Mouse (Mus musculus) cerebellum, adult 9-10 months (tissue): ENCODE measurements around the gene Fibin.

Source experiments
- DNase-seq: peaks from one replicate; pipeline ENCODE4 v3.0.0; 2022

Gene Fibin

DNA sequence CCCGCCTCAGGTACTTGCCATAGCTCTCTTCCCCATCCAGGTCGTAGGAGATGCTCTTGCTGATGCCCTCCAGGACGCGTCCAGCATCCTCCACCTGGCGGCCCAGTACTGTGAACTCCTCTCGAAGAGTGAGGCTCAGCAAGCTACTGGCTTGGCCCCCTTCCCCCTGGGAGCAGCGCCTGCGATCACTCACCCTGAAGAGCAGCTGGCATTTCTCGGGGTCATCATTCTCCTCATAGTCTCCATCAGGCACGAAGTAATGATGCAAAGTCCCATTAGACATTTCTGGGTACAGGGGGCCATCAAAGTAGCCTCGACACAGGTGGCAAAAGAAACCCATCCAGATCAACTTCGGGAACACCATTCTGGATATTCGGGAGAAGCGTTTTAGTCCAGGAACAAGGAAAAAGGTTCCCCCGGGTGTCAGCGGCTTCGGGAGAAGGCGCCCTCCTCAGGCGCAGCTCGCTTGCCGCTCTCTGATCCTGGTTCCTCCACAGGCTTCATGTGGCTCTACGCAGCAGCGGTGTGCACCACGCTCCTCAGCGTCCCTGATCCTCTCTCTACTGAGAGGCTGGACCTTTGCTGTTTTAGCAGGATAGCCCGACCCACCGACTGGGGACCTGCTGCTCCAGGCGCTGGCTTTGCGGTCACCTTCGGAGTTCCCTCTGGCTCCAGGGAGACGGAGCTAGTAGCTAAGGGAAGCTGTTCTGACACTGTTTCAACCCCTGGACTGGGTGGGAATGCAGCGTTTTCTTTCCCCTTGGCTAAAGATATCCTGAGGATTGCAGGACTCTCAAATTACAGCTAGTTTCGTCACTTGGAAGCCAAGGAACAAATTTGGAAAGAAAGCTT lies at the start of gene Fibin:
Gene Fibin, minus strand, starts transcription at position 752 of the 852 bp plus-strand sequence.
- peak; percentile 5 for DNase-seq

DNA sequence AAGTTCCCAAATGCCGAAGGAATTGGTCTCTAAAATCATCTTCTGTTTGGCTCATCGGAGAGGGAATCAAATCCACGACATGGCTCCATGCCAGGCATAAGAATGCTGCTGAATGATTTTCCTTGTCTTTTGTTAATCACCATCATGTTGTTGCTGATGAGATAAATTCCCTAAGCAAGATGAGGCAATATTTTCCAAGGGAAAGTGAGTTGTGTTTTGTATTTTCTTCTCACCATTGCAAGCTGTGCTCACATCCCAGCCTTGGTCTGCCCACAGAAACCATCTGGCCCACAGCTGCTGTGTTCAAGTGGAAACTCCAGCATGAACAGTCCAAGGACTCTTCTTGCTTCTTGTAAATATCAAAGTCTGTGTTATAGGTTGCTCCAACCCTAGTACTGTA lies 48.4 kb upstream of the Fibin start:
- DNase-seq = no peak

DNA sequence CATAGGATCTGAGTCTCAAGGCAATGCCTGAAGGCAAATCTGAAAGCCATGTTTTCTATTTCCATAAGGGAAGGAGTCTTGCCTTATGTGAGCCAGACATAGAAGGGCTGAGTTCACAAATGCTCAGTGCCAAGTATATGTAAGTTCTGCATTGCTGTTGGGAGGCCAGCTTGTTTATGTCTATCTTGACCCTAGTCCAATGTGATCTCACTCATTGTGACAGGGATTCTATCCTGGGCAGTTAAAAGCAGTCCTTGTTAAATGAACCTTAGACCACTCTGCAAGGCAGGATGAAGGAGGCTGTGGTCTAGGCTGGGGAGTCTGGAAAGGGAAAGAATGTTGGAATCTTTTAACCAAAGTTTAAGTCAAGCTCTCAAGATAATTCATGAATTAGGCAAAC lies 45.8 kb upstream of the Fibin start:
- DNase-seq = no peak

DNA sequence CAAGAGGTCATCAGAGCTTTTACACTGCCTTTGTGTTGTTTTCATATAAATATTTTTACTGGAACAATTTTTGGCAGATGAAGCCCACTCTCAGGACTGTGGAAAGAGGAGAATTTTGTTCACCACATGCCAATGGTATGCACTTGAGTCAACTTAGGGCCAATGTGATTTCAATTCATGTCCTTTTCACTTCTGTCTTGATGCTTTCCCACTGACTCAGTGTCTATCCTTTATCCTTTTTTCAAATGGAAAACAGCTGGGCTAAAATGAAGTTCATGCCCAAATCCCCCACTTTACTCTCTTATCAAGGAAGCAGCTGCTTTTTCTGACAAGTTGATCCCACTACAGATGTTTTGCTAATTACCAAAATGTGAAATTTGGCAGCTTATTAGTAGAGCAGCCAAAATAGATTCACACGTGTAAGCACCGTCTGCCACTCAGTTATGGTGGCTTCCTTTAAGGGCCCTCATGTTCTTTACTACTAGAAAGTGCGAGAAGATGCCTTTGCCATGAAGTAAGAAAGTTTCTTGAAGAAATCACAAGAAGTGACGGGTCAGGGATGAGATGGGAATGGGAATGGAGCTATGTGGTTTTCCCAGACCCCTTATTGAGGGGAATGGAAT lies 29.8 kb upstream of the Fibin start:
- no peak for DNase-seq

DNA sequence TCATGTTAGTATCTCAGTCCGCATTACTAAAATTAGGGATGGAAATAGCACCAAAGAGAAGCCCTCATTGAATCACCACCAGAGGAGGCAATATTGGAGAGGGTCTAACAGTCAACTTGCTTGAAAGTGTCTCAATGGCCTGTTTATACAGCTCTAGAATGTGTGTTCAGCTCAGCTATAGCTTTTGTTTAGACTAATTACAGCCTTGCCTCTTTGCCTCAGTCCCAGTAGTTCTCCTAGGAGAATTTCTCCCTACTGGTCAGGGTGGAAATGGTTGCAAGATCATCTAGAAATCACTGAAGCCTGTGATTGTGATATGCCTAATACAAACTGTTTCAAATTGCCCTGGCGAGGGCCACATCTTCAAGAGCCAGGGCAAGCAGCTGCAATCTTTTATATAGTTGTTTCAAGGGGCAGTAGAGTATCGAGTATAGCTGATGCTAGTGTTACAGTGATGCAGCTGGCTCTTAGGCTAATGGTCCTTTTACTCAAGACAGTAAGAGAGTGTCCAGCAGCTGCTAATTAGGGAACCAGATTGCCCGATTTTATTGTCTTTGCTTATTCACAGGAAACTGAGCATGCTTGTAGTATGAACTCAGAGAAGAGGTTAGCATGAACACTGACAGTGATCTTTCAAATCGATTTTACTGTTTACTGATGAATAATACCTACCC lies 27.9 kb upstream of the Fibin start:
- no peak for DNase-seq

DNA sequence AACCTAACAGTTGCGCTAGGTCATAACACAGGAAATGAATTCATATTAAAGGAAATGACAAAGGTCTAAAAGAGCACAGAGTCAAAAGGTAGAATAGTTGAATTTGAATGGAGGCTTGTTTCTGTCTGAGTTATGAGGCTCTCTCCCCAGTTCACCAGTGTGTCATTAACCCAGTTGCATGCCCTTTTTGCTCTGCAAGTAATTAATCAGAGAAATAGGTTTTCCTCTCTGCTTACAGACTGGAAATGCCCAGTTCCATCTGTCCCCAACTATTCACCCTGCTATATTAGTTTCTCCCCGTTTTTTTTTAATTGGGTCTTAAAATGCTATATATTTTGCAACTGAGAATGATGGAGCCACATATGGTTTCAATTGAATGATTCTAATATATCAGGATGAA lies 16.8 kb upstream of the Fibin start:
- DNase-seq = no peak

DNA sequence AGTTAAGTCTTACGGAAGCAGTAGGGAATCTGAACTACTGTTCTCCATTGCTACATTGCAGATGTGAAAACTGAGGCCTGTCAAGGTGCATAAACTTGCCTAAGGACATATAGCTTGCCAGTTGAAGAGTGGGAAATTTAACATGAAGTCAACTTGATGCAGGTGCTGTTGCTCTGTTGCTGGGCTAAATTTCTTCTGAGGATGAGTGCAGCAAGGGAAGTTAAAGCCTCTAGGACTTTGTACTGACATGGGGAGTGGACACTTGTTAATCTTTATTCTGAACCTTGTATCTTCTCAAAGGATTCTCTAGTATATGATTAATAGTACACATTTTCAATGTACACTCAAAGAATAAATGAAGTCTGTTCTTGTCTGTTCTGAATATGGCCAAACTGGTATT lies 13.7 kb upstream of the Fibin start:
- DNase-seq = no peak

DNA sequence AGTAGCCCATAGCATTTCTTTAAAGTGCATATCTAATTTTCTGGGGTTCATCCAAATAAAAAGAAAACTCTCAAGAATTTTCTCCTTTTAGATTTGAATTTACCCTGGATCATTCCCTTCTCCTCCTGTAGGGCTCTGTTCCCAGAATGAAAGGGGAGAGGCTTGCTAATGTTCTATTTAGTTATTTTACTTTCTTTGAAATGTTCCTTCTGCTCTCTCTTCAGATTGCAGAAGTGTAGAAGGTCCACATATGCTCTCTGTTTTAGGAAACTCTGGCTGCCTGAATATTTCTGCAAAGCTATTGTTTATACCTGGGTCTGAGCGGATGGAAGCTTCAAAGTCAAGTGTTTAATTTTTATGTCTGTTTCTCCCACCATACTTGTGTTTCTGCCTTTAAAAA lies 12.5 kb upstream of the Fibin start:
- DNase-seq = no peak

DNA sequence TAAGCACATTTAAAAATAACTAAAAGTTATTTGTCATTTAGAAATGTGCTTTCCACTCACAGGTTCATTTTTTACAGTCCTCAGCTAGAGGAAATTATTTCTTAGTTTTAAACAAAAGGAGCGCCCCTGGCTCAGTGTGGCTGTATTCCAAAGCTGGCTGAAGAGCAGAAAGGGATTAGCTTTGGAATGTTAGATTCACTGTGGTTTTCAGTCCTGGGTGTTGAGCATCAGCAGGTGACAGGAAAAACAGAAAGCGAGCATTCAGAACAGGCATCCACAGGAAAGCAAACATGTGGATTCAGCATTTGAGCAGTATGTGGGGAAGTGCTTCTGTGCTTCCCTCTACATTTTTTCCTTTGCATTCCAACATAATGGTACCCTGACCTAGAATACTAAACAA lies 10.2 kb upstream of the Fibin start:
- DNase-seq = no peak

DNA sequence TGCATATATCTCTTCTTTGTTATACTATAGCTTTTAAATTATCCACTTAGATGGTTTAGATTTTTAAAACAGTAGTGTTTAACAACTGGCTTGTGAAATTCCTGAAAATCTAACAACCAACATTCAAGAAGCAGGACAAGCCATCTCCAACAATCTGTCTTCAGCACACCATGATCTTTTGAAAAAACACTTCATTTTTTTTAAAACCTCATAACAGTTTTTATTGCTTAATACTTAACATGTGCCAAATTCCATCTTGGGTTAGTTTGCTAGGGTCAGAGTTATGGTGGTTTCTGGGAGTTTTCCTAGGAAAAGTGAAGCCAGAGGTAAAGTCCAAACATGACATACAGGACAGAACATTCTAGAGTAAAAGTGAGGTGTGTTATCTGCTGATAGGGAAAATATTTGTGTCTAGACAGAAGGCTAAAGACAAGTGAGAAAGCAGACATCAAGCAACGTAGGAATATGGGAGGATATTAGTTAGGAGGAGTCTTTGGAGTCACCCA lies 4.5 kb upstream of the Fibin start:
- DNase-seq = no peak

DNA sequence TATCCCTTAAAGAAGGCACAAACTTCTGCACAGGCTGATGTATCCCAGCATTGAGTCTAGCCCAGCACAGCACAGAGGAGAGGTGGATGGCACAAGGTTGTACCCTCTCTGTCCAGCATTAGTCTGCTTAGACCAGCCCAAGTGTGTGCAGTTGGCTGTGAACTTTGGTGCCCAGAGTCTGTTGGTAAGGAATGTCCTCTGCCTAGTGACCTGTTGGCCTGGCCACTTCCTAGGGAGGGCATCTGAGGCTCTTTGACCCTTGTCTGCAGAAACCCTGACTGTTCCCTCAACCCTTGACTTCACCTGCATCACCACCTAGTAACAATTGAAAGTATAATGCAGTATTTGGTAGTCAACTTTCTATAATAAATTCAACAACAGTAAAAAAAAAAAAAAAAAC lies 2.4 kb upstream of the Fibin start:
- DNase-seq = no peak

DNA sequence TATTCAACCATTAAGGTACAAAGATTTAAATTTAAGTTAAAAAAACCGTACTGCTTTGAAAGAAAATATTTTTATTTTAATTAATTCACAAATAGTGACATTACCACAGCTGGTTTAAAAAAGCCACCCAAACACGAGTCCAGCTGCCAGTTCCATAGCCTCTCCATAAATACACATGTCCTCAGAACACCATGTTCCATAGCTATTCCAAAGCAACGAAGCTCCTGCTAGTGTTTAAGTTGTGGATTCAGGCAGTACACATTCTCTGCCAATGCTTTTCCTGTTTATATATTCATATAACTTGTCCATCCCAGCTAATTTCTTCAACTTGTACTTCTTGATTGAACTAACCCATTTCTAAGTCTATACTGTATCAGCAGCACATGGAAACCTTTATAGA lies 872 bp upstream of the Fibin start:
- no peak for DNase-seq

DNA sequence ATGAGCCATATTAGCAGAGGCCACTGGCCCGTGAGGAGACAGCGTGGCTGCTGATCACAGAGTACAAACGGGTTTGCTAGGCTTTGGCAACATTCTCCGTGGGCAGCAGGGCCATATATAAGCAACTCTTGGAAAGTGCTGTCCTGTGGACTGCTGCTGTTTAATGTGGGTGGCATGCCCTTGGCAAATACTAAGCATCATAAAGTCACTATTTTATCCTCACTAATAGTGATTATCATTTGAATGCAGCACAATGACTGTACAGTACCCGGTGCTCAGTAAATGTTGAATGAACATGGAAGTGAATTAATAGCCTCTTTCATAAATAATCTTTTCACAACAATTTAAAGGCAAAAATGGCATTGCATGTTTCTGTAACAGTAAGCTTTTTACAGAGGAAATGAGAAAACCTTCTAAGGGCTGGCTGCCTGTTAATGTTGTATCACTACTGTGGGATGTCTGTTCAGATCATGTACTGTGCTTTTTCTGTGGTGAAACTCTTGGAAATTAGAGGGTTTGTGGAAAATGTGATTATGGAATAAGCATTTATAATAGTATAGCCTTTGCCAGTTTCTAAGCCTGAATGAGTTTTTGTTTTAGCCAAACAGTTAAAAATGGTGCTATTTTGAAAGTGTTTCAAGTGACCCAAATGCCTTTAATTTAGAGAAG lies 9.5 kb downstream of the Fibin start:
- no peak for DNase-seq

DNA sequence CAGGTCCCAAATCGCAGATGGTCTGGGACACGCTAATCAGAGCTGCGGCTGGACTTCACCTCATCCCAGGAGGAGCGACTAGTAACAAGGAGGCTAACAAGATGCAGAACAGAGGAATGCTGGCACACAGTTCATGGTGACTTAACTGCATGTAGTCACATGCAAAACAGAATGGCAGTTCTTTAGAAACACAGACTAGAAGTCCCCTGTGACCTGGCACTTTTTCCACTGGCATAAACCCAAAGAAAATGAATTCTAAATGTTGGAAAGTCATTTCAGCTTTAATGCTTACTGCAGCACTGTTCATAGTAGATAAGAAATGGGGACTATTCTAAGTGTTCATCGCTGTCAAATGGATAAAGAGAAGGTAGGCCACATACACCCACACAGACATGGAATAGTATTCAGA lies 11.1 kb downstream of the Fibin start:
- no peak for DNase-seq

DNA sequence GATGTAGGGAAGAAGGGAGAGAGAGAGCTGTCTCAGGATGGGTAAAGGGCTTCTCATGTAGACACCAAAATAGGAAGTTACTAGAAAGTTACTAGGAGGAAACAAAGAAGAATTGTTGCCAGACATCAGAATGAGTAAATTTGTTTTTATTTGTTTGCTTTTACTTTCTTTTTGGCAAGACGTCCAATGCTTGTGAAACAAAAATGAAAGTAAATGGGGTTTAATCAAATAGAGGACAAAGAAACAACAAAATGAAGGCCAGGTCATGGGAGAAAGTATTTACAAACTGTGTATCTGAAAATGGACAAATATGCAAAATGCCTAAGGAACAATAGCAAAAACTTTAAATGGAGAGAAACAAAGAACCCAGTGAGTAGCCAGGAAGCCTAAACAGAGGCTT lies 11.6 kb downstream of the Fibin start:
- no peak for DNase-seq

DNA sequence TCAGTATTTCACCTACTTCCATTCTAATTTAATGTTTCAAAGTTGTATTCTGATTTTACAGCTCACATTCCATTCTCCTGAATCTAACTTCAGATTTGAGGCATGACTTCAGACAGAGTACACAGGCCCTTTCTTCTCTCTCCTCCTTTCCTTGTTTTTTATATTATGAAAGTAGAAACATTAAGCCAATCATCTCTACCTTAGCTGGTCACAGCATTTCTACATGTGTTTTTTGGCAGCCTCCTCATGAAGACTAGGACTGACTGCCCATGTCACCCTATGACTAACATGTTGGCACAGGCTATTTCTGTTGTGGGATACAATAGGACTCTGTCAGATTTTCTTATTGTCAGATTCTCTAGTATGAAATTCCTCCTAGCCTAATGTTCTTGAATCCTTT lies 34.0 kb downstream of the Fibin start:
- DNase-seq = no peak

DNA sequence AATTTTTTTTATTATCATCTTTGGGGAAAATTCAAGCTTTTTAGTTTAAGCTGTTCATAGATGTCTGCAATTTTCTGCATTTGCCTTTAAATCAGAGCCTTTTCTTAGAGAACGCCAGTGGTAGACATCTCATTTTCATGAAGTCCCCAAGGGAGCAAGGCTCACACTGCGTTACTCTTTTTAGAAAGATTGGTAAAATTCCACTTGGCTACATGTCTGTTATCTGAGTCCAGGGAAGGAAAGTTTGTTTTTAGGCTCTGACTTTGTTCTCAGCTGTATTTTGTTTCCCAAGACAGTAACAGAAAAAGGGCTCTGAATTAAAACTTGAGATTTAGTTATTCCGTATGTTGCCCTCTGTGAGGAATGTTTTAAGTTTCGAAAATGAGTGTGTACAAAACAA lies 43.0 kb downstream of the Fibin start:
- no peak for DNase-seq

DNA sequence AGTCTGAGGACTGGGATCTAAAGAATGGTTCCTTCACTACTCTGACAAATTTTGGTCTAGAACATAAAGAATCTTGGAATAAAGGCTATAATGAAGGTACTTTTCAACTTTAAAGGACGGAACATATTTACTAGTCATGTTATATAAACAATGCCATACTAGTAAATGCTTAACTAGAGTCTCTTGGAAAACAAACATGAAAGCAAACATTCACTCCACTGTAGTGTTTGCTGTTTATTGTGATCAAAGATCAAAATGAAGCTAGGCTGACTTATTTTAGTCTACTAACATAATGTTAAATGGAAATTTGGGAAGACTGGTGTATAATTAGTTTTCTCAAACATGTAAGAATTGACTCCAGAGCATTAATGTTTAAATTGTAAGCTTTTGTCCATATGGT lies 43.7 kb downstream of the Fibin start:
- no peak for DNase-seq

DNA sequence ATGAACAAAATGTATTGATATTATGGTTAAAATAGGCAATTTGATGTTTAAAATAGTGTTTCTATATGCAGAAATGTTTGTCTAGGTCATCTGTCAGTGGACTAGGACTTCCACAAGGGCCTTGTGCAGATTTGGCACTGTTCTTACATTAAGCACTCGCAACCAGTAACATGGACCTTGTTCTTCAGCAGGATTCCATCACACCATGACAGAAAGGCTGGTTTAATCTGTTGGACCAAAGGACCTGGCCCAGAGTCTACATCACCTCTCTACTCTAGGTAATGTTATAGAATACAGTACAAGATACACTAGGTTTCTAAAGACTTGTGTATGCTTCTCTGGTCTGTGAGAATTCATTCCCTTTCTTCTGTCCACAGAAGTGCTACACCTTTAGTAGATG lies 44.3 kb downstream of the Fibin start:
- no peak for DNase-seq

DNA sequence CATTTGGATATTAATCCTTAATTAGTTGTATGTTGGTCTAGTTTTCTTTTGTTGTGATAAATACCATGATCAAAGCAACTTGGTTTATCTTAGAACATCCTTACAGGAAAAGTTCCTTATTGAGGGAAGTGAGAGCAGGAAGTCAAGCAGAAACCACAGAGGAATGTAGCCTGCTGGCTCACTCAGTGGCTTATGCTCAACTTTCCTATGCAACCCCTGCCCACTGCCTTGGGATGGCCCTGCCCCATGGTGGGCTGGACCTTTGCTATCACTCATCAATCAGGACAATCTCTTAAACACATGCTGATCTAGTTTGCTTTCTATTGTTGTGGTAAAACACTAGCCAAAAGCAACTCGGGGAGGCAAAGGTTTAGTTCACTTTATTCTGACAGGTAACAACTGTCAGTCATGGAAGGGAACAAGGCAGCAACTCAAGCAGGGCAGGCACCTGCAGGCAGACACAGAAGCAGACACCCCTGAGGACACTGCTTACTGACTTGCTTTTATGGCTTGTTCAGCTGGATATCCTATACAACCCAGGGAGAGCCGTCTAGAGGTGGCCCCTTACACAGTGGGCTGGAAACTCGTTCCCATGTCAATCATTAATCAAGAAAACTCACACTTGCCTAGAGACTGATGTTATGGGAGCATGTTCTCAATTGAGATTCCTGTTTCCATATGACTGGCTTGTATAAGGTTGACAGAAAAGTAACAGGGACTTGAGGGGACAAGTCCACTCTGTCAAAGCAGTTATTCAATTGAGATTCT lies 46.7 kb downstream of the Fibin start:
- no peak for DNase-seq

DNA sequence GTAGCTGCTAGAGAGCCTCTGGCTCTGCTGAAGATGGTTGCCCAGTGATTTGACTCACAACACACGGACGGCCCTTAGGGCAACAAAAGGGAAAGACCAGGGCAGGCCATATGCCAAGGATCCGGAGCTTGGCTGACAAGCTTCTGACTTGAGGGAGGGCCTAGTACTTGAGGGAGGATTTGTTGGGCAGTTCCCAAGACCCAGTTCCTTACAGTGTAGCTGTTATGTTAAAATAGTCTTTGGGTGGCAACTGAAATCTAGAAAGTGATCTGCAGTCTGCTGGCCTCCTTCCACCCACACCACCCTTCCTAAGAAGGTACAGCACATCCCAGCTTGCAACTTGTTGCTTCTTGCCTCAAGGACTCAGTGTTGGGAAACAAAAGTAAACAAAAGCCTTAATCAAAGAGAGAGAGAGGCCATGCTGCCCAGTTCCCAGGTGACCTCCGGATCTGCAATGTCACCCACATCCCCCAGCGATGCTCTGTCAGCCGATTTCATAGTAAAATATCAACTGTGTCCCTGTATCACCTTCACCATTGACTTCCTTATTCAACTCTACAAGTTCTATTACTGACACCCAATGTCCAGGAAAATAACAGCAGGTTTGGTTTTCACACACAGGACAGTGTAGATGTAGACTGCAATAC lies 48.4 kb downstream of the Fibin start, which contains the start of gene Bbox1:
Gene Bbox1, minus strand, starts transcription at position 52 of the 647 bp plus-strand sequence.
- peak; percentile 5 for DNase-seq

DNA sequence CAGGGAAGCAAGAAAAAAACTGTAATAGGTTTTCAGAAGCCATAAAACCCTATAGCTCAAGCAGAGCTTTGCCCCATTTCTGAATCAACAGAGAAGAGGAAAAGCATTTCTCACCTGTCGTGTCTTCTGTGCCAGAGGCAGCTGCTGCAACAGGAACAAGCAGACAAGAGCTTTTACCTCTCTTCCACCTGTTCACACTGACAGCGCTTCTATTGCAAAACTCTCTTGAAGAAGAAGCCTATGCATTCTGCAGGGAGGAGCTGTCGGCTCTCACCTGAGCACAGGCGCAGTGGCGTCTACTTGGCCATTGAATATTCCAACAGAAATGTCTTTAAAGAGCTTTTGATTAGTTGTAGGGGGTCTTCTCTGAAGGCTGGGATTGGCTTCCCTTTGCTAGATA lies 48.9 kb downstream of the Fibin start:
- no peak for DNase-seq
